Mouse (Mus musculus): ENCODE data around the gene Slco1a1. TPM values are rescaled to one million over a fixed set of nuclear protein-coding genes. Genes with fewer than 3 reads are reported as not detected.
"Not testable (repeated sequence)": the region's sequence is repeated elsewhere in the genome, so short reads cannot be mapped to it uniquely, and the experiment has no call there.

Gene Slco1a1
- polyA plus RNA-seq, 1 experiment from 2014 or later = not detected

DNA sequence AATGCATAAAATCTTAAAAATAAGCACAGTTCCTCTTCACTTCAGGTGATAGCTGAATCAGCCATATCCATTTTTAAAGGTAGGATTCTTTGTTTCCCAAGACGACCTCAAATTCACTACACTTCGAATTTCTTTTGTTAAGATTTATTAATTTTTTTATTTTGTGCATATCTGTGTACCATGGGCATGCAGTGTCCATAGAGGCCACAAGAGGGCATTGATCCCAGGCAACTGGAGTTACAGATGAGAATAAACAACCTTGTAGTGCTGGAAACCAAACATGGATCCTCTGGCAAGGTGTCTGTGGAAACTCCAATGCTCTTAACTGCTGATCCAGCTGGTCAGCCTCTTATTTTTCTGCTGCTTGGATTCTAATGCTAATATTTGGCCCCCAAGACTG is 58.5 kb downstream of the Slco1a1 start:
- Histone ChIP-seq H3K4me3 (replicated peaks; ENCODE audit: low read depth, low read length) (no peak overlapping the region), H3K9me3 (ENCODE audit: control insufficient read depth, low read length) (no peaks in the 10 kb centered on the region), H3K27ac (replicated peaks; ENCODE audit: low read depth, low read length) (no peak overlapping the region), H3K9ac (replicated peaks; ENCODE audit: low read length) (no peak overlapping the region), H3K4me2 (ENCODE audit: low read length) (no peak overlapping the region), H3K36me3 (ENCODE audit: control insufficient read depth, insufficient read depth, low read length) (no peaks in the 10 kb centered on the region), H3K4me1 (ENCODE audit: control insufficient read depth, insufficient read depth, low read length) (no peaks in the 10 kb centered on the region), H3K27me3 (ENCODE audit: control insufficient read depth, insufficient read depth, low read length) (no peaks in the 10 kb centered on the region)
- 72% methylated on average over 2 of the region's 2 CpGs for WGBS
- ATAC-seq (ENCODE audit: low FRiP score, low TSS enrichment) = no peak
- peak; percentile 1 for DNase-seq

DNA sequence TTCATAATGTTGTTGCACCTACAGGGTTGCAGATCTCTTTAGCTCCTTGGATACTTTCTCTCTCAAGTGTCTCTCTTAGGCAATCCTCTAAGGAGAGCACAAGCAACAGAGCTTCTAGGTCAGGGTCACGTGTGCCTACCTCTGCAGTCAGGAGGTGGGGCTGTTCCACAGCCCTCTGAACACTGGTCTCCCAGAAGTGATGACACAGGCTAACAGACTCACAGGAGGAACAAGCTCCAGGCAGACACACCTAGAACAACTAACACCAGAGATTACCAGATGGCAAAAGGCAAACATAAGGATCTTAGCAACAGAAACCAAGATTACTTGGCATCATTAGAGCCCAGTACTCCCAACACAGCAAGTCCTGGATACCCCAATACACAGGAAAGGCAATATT is 64.2 kb downstream of the Slco1a1 start:
- Histone ChIP-seq H3K4me2 (ENCODE audit: low read length) (no peak overlapping the region), H3K4me1 (ENCODE audit: control insufficient read depth, insufficient read depth, low read length) (no peaks in the 10 kb centered on the region), H3K27ac (replicated peaks; ENCODE audit: low read depth, low read length) (no peak overlapping the region), H3K27me3 (ENCODE audit: control insufficient read depth, insufficient read depth, low read length) (no peaks in the 10 kb centered on the region), H3K4me3 (replicated peaks; ENCODE audit: low read depth, low read length) (no peak overlapping the region), H3K9me3 (ENCODE audit: control insufficient read depth, low read length) (no peaks in the 10 kb centered on the region), H3K9ac (replicated peaks; ENCODE audit: low read length) (no peak overlapping the region), H3K36me3 (ENCODE audit: control insufficient read depth, insufficient read depth, low read length) (no peaks in the 10 kb centered on the region)
- 63% methylated on average over 1 of the region's 1 CpGs for WGBS
- DNase-seq (no peak), ATAC-seq (ENCODE audit: low FRiP score, low TSS enrichment) (no peak)

- 76% methylated on average over 4 of the region's 4 CpGs for WGBS
- not testable (repeated sequence) for H3K4me1 ChIP-seq (ENCODE audit: control insufficient read depth, insufficient read depth, low read length); ATAC-seq (ENCODE audit: low FRiP score, low TSS enrichment); DNase-seq; H3K9me3 ChIP-seq (ENCODE audit: control insufficient read depth, low read length); H3K4me2 ChIP-seq (ENCODE audit: low read length); H3K9ac ChIP-seq (replicated peaks; ENCODE audit: low read length); H3K27me3 ChIP-seq (ENCODE audit: control insufficient read depth, insufficient read depth, low read length); H3K4me3 ChIP-seq (replicated peaks; ENCODE audit: low read depth, low read length); H3K27ac ChIP-seq (replicated peaks; ENCODE audit: low read depth, low read length); H3K36me3 ChIP-seq (ENCODE audit: control insufficient read depth, insufficient read depth, low read length)
These were observed 71.0 kb downstream of the Slco1a1 start for GRCm38 (mm10) chr6:141875742-141876141.

GRCm38 (mm10) chr6:141871711-141872110 is 75.1 kb downstream of the Slco1a1 start:
- H3K4me2 ChIP-seq (ENCODE audit: low read length) = no peak overlapping the region
- no peak overlapping the region for H3K27ac ChIP-seq (replicated peaks; ENCODE audit: low read depth, low read length)
- WGBS = 91% methylated on average over 2 of the region's 2 CpGs
- H3K4me1 ChIP-seq (ENCODE audit: control insufficient read depth, insufficient read depth, low read length) = no peaks in the 10 kb centered on the region
- ATAC-seq (ENCODE audit: low FRiP score, low TSS enrichment) = no peak
- H3K4me3 ChIP-seq (replicated peaks; ENCODE audit: low read depth, low read length) = no peak overlapping the region
- no peak for DNase-seq
- no peaks in the 10 kb centered on the region for H3K9me3 ChIP-seq (ENCODE audit: control insufficient read depth, low read length)
- no peak overlapping the region for H3K9ac ChIP-seq (replicated peaks; ENCODE audit: low read length)
- H3K36me3 ChIP-seq (ENCODE audit: control insufficient read depth, insufficient read depth, low read length) = no peaks in the 10 kb centered on the region
- no peaks in the 10 kb centered on the region for H3K27me3 ChIP-seq (ENCODE audit: control insufficient read depth, insufficient read depth, low read length)

GRCm38 (mm10) chr6:141868735-141869134 is 78.0 kb downstream of the Slco1a1 start:
- no peaks in the 10 kb centered on the region for H3K4me1 ChIP-seq (ENCODE audit: control insufficient read depth, insufficient read depth, low read length)
- no peak overlapping the region for H3K4me2 ChIP-seq (ENCODE audit: low read length)
- ATAC-seq (ENCODE audit: low FRiP score, low TSS enrichment) (no peak), DNase-seq (no peak)
- H3K27me3 ChIP-seq (ENCODE audit: control insufficient read depth, insufficient read depth, low read length) = no peaks in the 10 kb centered on the region
- no peaks in the 10 kb centered on the region for H3K9me3 ChIP-seq (ENCODE audit: control insufficient read depth, low read length)
- no peak overlapping the region for H3K27ac ChIP-seq (replicated peaks; ENCODE audit: low read depth, low read length)
- 87% methylated on average over 5 of the region's 5 CpGs for WGBS
- no peaks in the 10 kb centered on the region for H3K36me3 ChIP-seq (ENCODE audit: control insufficient read depth, insufficient read depth, low read length)
- H3K9ac ChIP-seq (replicated peaks; ENCODE audit: low read length) = no peak overlapping the region
- H3K4me3 ChIP-seq (replicated peaks; ENCODE audit: low read depth, low read length) = no peak overlapping the region

- WGBS = 86% methylated on average over 5 of the region's 5 CpGs
- Histone ChIP-seq H3K36me3 (ENCODE audit: control insufficient read depth, insufficient read depth, low read length) (no peaks in the 10 kb centered on the region), H3K27me3 (ENCODE audit: control insufficient read depth, insufficient read depth, low read length) (no peaks in the 10 kb centered on the region), H3K4me1 (ENCODE audit: control insufficient read depth, insufficient read depth, low read length) (no peaks in the 10 kb centered on the region), H3K4me3 (replicated peaks; ENCODE audit: low read depth, low read length) (no peak overlapping the region), H3K9me3 (ENCODE audit: control insufficient read depth, low read length) (no peaks in the 10 kb centered on the region), H3K27ac (replicated peaks; ENCODE audit: low read depth, low read length) (no peak overlapping the region), H3K4me2 (ENCODE audit: low read length) (no peak overlapping the region), H3K9ac (replicated peaks; ENCODE audit: low read length) (no peak overlapping the region)
- ATAC-seq (ENCODE audit: low FRiP score, low TSS enrichment) (no peak), DNase-seq (no peak)
These were observed 80.7 kb downstream of the Slco1a1 start for GRCm38 (mm10) chr6:141866026-141866425.

GRCm38 (mm10) chr6:141857735-141858531 is 88.8 kb downstream of the Slco1a1 start:
- Histone ChIP-seq H3K36me3 (ENCODE audit: control insufficient read depth, insufficient read depth, low read length) (no peaks in the 10 kb centered on the region), H3K4me2 (ENCODE audit: low read length) (no peak overlapping the region), H3K9me3 (ENCODE audit: control insufficient read depth, low read length) (no peaks in the 10 kb centered on the region), H3K4me1 (ENCODE audit: control insufficient read depth, insufficient read depth, low read length) (no peaks in the 10 kb centered on the region), H3K27me3 (ENCODE audit: control insufficient read depth, insufficient read depth, low read length) (no peaks in the 10 kb centered on the region), H3K9ac (replicated peaks; ENCODE audit: low read length) (no peak overlapping the region), H3K27ac (replicated peaks; ENCODE audit: low read depth, low read length) (no peak overlapping the region), H3K4me3 (replicated peaks; ENCODE audit: low read depth, low read length) (no peak overlapping the region)
- 83% methylated on average over 8 of the region's 8 CpGs for WGBS
- ATAC-seq (ENCODE audit: low FRiP score, low TSS enrichment) = no peak
- DNase-seq = peak; percentile 2

Other genes with a start within 250 kb of the Slco1a1 start
- not detected in 2 replicates for gene Gm5724, start 173.2 kb downstream of the Slco1a1 start, polyA plus RNA-seq (2014; fragmentation: Nextera tagmentation; extraction: Ambion mirVana)
- 0.96 and 1.3 TPM in 2 replicates for gene Slco1a4, start 90.8 kb downstream of the Slco1a1 start, polyA plus RNA-seq (2014; fragmentation: Nextera tagmentation; extraction: Ambion mirVana)
- gene Gm6614, start 64.5 kb upstream of the Slco1a1 start, polyA plus RNA-seq (2014; fragmentation: Nextera tagmentation; extraction: Ambion mirVana) = not detected in 2 replicates